Mouse (Mus musculus) urinary bladder, adult 18-20 months (tissue): ENCODE measurements around the gene Rftn1.

Source experiments
- DNase-seq, 2 experiments: peaks; one replicate each; pipeline ENCODE4 v3.0.0; 2022; ENCODE audit warnings: low spot score in 2 of 2, mixed read lengths in 2 of 2

The Rftn1 gene

GRCm38 (mm10) chr17:50031548-50032491, 158.7 kb downstream of the Rftn1 start:
- no peak for DNase-seq

DNA sequence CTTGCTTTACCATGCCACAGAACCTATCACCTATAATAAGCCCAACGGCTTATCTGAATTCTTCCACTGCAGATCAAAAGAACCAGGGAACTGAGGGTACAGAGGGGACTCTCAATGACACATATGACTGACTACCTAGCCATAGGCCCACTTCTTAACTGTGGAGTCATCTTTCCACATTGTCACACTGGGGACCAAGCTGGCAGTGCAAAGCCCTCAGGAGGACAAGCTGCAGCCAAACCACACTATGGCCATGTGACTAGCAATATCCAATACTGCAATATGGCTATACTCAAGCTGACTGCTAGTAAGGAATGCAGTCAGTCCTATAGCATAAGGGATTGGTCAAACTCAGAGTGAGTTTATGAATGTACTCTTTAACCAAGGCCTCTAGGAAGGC, 164.8 kb downstream of the Rftn1 start:
- DNase-seq: no peak

- no peak for DNase-seq
Observed at GRCm38 (mm10) chr17:50025173-50025626, 165.3 kb downstream of the Rftn1 start.

GRCm38 (mm10) chr17:50021400-50021799, 169.1 kb downstream of the Rftn1 start:
- DNase-seq: no peak

GRCm38 (mm10) chr17:50020211-50021001, 170.1 kb downstream of the Rftn1 start:
- DNase-seq: no peak

- DNase-seq: no peak
Observed at GRCm38 (mm10) chr17:50019819-50020210, 170.7 kb downstream of the Rftn1 start.

- no peak for DNase-seq
Observed at GRCm38 (mm10) chr17:50019090-50019489, 171.4 kb downstream of the Rftn1 start.

- no peak for DNase-seq
Observed at GRCm38 (mm10) chr17:50014708-50015107, 175.8 kb downstream of the Rftn1 start.

GRCm38 (mm10) chr17:50013848-50014247, 176.6 kb downstream of the Rftn1 start:
- DNase-seq: no peak

GRCm38 (mm10) chr17:50010096-50010495, 180.4 kb downstream of the Rftn1 start:
- no peak for DNase-seq

- no peak for DNase-seq
Observed at GRCm38 (mm10) chr17:50006721-50007351, 183.6 kb downstream of the Rftn1 start.

DNA sequence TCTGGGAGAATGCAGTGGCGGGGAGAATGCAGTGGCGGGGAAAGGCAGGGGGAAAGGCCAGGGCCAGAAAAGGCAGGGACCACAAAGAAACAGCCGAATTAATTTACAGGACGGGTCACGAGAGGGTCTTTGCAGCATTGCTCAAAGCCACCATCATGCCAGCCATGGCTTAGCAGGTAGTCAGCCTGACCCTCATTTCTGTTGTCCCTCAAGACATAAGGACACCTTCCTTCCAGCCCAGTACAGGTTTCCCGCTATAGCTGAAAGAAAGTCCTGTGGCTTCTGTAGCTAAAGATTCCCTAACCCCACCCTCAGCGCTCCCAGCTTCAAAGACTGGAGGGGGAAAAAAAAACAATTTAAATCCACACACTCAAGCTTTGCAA, 184.1 kb downstream of the Rftn1 start:
- DNase-seq: no peak

GRCm38 (mm10) chr17:50003156-50003555, 187.3 kb downstream of the Rftn1 start:
- no peak for DNase-seq

- no peak for DNase-seq
Observed at GRCm38 (mm10) chr17:50002171-50002570, 188.3 kb downstream of the Rftn1 start.

GRCm38 (mm10) chr17:50001754-50002153, 188.7 kb downstream of the Rftn1 start:
- DNase-seq: no peak

- no peak for DNase-seq
Observed at GRCm38 (mm10) chr17:50000580-50000979, 189.9 kb downstream of the Rftn1 start.

GRCm38 (mm10) chr17:49996626-49997152, 193.8 kb downstream of the Rftn1 start:
- DNase-seq: no peak

DNA sequence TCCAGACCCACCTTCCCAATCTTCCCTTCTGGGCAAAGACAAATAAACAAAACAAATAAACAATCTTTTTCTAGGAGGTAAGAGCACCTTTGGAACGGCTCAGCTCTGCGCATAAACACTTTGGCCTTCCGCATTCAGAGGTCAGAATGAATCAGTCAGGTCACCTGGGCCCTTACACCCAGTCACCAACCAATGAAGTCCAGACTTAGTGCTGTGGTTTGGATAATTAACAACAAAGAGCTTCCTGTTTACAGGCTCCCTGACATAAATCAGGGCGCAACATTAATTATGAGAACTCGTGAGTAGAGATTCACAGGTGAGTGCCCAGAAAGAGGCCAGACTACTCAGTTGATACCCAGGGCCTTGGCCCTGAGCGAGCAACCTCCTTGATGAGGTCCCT, 194.4 kb downstream of the Rftn1 start:
- DNase-seq: no peak

- DNase-seq: no peak
Observed at GRCm38 (mm10) chr17:49995226-49995625, 195.2 kb downstream of the Rftn1 start.

DNA sequence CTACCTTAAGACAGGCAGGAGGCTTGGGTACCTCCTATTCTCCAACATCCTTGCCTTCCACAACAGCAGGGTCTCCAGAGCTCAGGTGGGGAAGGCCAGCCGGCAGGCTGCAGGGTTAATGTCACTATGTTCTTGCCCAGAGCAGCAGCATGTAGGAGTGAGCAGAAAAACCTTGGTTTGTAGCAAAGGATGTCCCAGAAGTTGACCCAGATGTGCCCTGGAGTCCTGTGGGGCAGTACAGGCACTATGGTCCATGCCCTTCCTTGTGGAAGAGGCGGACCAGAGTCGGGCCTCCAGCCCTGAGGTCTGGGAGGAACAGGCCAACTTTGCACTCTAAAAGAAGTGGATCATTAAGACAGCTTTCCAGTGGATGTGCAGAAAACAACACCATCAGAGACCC, 196.8 kb downstream of the Rftn1 start:
- DNase-seq: no peak

GRCm38 (mm10) chr17:49992625-49993603, 197.6 kb downstream of the Rftn1 start:
- DNase-seq: no peak
